Mouse (Mus musculus): ENCODE measurements around the gene Zfp810.

The Zfp810 gene

DNA sequence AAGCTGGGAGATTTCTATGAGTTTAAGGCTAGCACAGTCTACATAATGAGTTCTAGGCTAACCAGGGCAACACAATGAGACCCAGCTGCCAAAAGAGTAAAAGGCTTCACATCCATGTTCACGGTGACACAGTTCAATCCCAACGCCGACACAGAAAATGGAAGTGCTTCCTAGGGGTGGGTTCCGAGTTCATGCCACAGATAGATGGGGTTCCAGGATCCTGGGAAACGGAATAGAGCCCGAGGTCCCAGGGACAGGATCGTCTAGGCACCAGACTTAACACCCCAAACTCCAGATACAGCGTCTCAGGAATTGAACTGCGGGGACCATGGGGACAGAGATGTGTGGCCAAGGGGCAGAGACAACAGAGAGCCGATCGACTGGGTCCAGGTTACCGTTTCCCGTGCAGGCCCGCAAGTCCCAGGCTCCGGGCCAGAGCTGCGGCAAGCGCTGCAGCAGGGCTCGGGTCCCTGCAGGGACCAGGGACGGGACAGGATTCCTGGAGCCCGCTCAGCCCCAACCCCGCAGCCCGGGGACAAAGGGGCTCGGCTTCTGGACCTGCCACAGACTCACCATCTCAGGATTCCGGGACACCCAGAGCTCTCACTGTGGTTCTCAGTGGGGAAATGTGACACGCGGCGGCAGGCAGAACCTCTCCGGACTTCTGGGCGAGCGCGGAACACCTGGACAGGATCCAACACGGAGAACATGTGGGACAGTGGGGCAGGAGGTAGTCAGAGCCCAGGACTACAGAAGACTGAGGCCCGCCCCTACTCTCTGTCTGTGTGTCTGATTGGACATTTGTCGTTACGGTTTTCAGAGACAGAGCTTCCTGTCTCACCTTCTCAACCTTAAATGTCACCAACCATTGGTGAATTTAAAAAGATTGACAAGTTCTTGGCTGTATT is 48.0 kb downstream of the Zfp810 start, which contains the start of gene Zfp599:
Gene Zfp599, minus strand, starts transcription at position 712 of the 908 bp plus-strand sequence.
- peak; percentile 82 for DNase-seq (ENCODE audit: inconsistent ontology term)

DNA sequence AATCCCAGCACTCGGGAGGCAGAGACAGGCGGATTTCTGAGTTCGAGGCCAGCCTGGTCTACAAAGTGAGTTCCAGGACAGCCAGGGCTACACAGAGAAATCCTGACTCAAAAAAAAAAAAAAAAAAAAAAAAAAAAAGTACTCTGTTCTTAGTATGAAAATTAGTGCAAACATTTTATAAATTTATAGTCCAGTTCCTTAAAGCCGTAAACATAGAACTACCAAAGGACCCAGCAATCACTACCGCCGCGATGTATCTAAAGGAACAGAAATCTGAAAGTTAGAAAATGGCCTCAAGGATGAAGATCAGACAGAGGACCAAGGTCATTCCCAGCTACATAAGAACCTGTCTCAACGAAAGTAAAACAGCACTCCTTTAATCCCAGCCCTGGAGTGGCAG is 48.7 kb downstream of the Zfp810 start:
- no peak for DNase-seq (ENCODE audit: inconsistent ontology term)

DNA sequence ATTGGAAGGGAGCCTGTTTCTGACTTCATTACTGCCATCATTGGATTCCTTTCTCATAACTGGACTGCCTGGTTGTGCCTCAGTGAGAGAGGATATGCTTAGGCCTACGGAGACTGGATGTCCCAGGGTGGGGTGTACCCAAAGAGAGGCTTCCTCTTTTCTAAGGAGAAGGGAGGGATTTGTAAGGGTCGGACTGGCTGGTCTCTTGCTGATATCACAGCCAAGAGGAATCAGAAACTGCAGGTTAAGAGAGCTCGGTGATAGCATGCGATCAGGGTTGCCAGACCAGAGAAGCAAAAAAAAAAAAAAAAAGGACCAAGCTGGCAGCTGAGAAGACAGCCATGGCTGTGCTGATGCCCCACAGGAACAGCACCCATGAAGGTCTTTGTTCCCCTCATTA is 50.9 kb downstream of the Zfp810 start:
- no peak for DNase-seq (ENCODE audit: inconsistent ontology term)

DNA sequence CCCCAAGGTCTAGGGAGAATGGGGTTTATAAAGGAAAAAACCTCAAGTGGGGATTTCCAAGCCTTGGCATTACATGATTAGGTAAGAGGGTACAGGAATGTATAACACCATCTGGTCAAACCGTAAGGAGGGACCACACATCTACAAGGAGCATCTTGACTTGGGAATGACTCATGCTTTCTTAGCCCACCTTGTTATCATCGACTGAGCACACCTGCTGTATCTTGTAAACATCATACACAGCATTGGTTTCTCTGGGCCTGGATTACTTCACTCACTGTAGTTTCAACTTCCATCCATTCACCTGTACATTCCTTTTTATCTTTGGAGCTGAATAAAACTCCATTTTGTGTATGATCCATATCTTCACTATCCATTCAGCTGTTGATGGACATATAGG is 63.2 kb downstream of the Zfp810 start:
- no peak for DNase-seq (ENCODE audit: inconsistent ontology term)

DNA sequence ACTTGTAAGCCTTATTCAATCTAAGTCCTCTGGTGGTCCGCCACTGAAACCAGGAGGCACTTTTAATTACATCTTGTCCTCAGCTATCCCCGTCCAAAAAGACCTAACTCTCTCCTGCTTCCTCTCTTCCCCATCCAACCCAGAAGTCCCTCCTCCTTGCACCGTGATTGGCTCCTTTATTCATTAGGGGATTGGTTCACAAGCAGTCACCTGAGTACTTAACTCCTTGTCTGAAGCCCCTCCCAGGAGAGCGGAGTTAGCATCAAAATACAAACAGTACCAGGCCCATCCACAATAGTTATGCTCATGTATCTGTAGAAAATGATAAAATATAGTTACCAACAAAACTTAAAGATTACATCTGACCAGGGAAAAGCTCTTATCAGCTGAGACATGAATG is 67.4 kb downstream of the Zfp810 start:
- DNase-seq (ENCODE audit: inconsistent ontology term), result no peak

DNA sequence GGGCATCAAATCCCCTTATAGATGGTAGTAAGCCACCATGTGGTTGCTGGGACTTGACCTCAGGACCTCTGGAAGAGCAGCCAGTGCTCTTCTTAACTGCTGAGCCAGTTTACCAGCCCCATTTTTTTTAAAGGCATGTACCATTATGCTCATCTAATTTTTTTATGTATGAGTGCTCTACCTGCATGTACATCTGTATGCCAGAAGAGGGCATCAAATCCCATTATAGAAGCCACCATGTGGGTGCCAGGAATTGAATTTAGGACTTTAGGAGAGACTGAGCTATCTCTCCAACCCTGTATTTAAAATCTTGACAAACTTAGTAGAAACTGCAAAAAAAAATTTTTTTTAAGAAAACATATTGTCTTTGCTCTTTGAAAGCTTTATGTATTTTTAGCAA is 76.9 kb downstream of the Zfp810 start:
- DNase-seq (ENCODE audit: inconsistent ontology term), result no peak

DNA sequence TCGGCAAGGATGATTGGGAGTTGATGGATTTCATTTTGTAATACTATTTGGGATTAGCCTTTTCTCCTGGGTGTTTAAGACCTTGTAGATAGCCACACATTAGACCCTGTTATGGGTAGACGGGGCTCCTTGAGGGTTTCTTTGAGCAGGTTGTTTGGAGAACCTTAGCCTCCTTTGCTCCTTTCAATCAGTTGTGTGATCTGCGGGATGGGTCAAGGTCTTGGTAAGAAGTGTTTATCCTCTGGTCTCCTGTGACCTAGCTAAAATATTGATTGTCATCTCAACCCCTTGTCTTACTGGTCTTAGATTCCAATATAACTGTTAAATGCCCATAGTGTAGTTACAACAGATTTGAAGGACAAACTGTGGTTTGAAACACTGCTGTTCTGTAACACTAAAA is 77.4 kb downstream of the Zfp810 start:
- DNase-seq (ENCODE audit: inconsistent ontology term), result no peak

DNA sequence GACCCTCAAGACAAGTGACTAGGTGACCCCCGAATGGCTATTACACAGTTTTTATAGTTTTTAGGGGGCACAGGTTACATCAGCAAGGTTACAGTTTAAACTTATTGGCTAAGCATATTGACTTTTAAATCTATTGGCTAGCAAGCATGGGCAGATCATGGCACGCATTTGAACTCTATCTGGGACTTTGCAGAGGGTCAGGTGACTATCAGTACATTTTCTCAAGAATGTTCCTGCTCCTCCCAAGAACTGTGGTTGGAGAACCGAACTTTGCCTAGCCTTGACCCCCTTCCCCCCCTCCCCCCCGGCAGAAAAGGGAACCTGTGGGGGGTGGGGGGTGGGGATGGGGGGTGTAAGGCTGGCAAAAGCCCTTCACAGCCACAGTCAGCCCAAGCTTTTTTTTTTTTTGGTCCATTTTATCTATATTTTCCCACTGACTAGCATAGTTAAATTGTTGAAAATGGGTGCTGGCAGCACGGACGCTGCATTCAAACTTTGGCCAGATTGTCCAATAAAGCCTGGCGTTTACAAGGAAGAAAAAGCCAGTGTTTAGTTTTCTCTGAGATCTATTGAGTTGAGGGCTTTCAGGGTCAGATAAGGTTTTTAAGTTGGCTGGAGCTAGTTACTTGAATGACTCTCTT is 77.9 kb downstream of the Zfp810 start:
- DNase-seq (ENCODE audit: inconsistent ontology term), result no peak

DNA sequence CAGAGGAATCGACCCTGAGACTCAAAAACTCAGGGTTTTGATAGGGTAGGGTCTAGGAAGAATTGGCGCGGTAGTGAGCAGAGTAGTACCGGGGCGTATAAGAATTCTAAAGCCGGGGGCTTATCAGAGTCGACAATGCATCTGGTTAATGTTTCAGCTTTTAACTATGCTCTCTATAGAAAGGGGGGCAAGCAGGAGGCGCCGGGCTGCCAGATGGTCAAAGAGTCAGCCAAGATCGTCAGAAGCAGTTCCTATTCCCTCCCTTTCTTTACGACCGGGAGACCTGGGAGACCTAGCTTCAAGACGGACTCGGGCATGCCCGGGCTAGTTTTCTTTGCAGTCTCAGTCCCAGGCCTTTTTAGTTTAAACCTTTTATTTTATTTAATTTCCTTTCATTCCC is 80.6 kb downstream of the Zfp810 start:
- DNase-seq (ENCODE audit: inconsistent ontology term), result peak; percentile 5

Measured in Muller cell, postnatal 12 days (primary cell).